Mouse (Mus musculus): ENCODE measurements around the gene Nfe2l1. TPM values are rescaled to one million over a fixed set of nuclear protein-coding genes. Genes with fewer than 3 reads are reported as not detected.
"Not testable (repeated sequence)": the region's sequence is repeated elsewhere in the genome, so short reads cannot be mapped to it uniquely, and the experiment has no call there.

Nfe2l1 gene
- total RNA-seq, 1 experiment from 2014 or later, result 50.1 TPM

DNA sequence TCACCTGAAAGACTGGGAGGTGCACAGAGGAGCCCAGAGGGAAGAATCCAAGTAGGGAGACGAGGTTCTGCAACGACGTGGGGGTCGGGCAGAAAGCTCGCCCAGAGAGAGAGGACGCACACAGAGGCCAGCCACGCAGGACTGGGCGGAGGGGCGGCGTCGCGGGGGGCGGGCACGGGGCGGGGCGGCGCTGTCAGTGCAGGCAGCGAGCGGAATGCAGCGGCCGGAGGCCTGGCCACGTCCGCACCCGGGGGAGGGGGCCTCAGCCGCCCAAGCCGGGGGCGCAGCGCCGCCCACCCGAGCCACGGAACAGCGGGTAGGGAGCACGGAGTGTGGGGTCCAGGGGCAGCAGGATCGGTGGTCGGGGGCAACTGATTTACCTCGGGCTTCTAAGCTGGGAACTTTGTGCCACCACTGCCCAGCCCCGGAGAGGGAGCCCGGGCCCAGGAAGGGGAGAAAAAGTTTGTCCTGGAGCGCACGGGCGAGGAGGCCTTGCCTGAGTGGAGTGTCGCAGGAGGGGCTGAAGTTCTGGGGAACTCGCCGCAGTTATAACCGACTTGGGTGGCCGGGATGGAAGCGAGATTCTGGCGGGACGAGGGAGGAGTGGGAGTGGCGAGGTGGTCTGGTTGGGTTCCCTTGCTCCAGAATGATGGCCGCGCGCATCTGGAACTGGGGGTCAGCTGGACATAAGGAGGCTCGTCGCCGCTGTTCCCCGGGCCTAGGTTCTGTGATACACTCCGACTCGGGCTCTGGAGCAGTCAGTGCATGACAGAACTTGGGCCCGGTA is 20.1 kb upstream of the Nfe2l1 start, which contains the start of gene Copz2:
Gene Copz2 (plus strand): TSS at position 190 of the 787 bp plus-strand sequence.
- peak in 1 of 2 experiments; percentile 42; a peak in 2 of 4 replicates for ATAC-seq (replicated peaks in 1 of 2; ENCODE audit: insufficient read depth in 1 of 2, low FRiP score in 2 of 2, low TSS enrichment in 1 of 2, low read depth in 1 of 2, poor library complexity in 2 of 2, severe bottlenecking in 2 of 2)

DNA sequence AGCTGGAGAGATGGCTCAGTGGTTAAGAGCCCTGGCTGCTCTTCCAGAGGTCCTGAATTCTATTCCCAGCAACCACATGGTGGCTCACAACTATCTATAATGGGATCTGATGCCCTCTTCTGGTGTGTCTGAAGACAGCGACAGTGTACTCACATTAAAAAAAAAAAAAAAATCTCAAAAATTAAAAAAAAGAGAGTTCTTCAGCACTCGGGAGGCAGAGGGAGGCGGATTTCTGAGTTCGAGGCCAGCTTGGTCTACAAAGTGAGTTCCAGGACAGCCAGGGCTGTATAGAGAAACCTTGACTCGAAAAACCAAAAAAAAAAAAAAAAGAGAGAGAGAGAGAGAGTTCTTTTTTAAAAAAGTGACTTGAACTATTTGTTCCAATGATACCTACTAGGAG is 19.4 kb upstream of the Nfe2l1 start:
- ATAC-seq (replicated peaks in 1 of 2; ENCODE audit: insufficient read depth in 1 of 2, low FRiP score in 2 of 2, low TSS enrichment in 1 of 2, low read depth in 1 of 2, poor library complexity in 2 of 2, severe bottlenecking in 2 of 2), result not testable (repeated sequence)

- no peak for ATAC-seq (replicated peaks in 1 of 2; ENCODE audit: insufficient read depth in 1 of 2, low FRiP score in 2 of 2, low TSS enrichment in 1 of 2, low read depth in 1 of 2, poor library complexity in 2 of 2, severe bottlenecking in 2 of 2)
These were observed 18.9 kb upstream of the Nfe2l1 start for GRCm38 (mm10) chr11:96848694-96849093.

DNA sequence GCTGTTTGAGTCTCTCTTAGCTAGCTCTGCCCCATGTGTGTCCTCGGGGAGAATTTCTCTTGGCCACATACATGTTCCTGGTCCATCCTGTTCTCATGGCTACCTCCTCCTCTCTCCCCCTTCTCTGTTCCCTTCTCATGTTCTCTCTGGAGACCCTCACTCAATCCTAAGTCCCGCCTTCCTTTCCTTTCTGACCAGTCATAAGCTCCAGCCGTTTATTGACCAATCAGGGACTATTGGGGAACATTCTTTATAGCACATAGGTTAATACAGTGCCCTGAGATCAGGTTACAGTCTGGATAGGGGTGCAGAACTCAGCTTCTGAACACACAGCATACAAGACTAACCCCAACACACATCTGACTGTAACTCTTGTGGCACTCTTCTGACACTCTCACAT is 17.5 kb upstream of the Nfe2l1 start:
- no peak for ATAC-seq (replicated peaks in 1 of 2; ENCODE audit: insufficient read depth in 1 of 2, low FRiP score in 2 of 2, low TSS enrichment in 1 of 2, low read depth in 1 of 2, poor library complexity in 2 of 2, severe bottlenecking in 2 of 2)

GRCm38 (mm10) chr11:96843627-96844026 is 13.9 kb upstream of the Nfe2l1 start:
- no peak for ATAC-seq (replicated peaks in 1 of 2; ENCODE audit: insufficient read depth in 1 of 2, low FRiP score in 2 of 2, low TSS enrichment in 1 of 2, low read depth in 1 of 2, poor library complexity in 2 of 2, severe bottlenecking in 2 of 2)

DNA sequence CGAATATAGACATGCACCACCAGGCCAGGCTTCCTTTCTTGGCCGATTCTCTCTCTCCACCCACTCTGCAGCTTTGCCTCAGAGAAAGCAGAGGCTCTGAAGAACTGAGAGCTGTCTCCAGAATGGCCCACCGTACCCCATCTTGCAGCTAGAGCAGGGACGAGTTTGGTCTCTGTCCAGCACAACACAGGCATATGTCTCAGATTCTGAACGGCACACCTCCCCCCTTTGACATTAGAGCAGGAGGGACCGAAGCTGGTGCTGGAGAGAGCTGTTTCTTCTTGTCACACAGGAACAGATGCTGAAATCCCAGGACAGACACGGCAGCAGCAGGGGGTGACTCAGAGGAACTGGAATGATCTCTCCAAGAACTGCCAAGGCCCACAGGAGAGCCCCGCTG is 10.5 kb upstream of the Nfe2l1 start:
- no peak for ATAC-seq (replicated peaks in 1 of 2; ENCODE audit: insufficient read depth in 1 of 2, low FRiP score in 2 of 2, low TSS enrichment in 1 of 2, low read depth in 1 of 2, poor library complexity in 2 of 2, severe bottlenecking in 2 of 2)

GRCm38 (mm10) chr11:96839877-96840276 is 10.1 kb upstream of the Nfe2l1 start:
- ATAC-seq (replicated peaks in 1 of 2; ENCODE audit: insufficient read depth in 1 of 2, low FRiP score in 2 of 2, low TSS enrichment in 1 of 2, low read depth in 1 of 2, poor library complexity in 2 of 2, severe bottlenecking in 2 of 2), result no peak

GRCm38 (mm10) chr11:96839428-96839827 is 9.7 kb upstream of the Nfe2l1 start:
- no peak for ATAC-seq (replicated peaks in 1 of 2; ENCODE audit: insufficient read depth in 1 of 2, low FRiP score in 2 of 2, low TSS enrichment in 1 of 2, low read depth in 1 of 2, poor library complexity in 2 of 2, severe bottlenecking in 2 of 2)

DNA sequence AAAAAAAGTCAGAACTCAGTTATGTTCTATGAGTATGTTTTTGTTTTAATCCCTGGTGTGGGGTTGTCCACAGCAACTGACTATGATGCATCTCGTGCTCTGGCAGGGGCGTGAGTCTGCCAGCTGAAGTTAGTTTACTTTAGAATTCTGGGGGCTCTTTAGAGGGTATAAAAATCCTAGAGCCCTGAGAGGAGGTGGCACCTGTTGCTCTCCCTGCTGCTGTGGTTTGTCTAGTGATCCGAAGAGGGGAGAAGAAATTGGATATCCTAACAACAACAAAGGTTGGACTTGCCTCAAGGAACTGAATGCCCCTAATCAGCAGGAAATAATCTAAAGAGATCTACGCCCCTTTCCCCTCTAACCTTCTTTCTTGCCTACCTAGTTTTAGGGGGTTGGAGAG is 8.6 kb upstream of the Nfe2l1 start:
- ATAC-seq (replicated peaks in 1 of 2; ENCODE audit: insufficient read depth in 1 of 2, low FRiP score in 2 of 2, low TSS enrichment in 1 of 2, low read depth in 1 of 2, poor library complexity in 2 of 2, severe bottlenecking in 2 of 2), result no peak

- ATAC-seq (replicated peaks in 1 of 2; ENCODE audit: insufficient read depth in 1 of 2, low FRiP score in 2 of 2, low TSS enrichment in 1 of 2, low read depth in 1 of 2, poor library complexity in 2 of 2, severe bottlenecking in 2 of 2), result peak; percentile 42 to 69; a peak in 1 of 4 replicates
These were observed 7.5 kb upstream of the Nfe2l1 start for GRCm38 (mm10) chr11:96837298-96837697.

GRCm38 (mm10) chr11:96834127-96834526 is 4.4 kb upstream of the Nfe2l1 start:
- ATAC-seq (replicated peaks in 1 of 2; ENCODE audit: insufficient read depth in 1 of 2, low FRiP score in 2 of 2, low TSS enrichment in 1 of 2, low read depth in 1 of 2, poor library complexity in 2 of 2, severe bottlenecking in 2 of 2), result no peak

DNA sequence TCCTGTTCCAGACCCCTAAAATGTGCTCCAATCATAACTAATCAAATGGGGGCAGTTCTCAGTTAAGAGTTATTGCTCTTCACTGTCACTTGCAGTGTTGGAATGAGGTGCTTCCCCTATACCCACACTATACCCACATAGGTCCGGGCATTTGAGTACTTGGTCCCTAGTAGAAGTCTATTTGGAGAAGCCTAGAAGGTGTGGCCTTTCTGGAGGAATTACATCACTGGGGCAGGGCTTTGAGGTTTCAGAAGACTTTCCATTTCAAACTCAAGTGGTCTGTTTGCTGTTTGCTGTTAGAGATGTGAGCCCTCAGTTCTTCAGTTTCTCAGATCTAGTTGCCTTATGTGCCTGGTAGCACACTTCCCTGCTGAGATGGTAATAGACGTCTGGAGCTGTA is 3.2 kb upstream of the Nfe2l1 start:
- ATAC-seq (replicated peaks in 1 of 2; ENCODE audit: insufficient read depth in 1 of 2, low FRiP score in 2 of 2, low TSS enrichment in 1 of 2, low read depth in 1 of 2, poor library complexity in 2 of 2, severe bottlenecking in 2 of 2), result no peak

GRCm38 (mm10) chr11:96832541-96832940 is 2.8 kb upstream of the Nfe2l1 start:
- no peak for ATAC-seq (replicated peaks in 1 of 2; ENCODE audit: insufficient read depth in 1 of 2, low FRiP score in 2 of 2, low TSS enrichment in 1 of 2, low read depth in 1 of 2, poor library complexity in 2 of 2, severe bottlenecking in 2 of 2)

DNA sequence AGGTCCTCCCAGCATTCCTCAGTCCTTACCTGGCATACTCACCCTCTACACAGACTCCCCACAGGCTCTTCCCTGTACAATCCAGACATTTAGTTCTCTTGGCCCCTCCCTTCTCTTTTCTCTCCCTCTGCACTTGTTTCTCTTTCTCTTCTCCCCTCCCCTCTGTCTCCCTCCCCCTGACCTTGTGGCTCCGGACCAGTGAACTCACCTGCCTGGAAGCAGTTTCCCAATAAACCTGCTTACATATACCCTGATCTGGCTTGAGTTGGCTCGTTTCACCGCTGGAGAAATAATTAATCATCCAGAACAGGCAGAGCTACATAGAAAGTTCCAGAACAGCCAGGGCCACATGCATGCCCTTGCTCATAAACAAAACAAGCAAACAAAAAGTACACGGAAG is 1.7 kb upstream of the Nfe2l1 start:
- ATAC-seq (replicated peaks in 1 of 2; ENCODE audit: insufficient read depth in 1 of 2, low FRiP score in 2 of 2, low TSS enrichment in 1 of 2, low read depth in 1 of 2, poor library complexity in 2 of 2, severe bottlenecking in 2 of 2), result no peak

- ATAC-seq (replicated peaks in 1 of 2; ENCODE audit: insufficient read depth in 1 of 2, low FRiP score in 2 of 2, low TSS enrichment in 1 of 2, low read depth in 1 of 2, poor library complexity in 2 of 2, severe bottlenecking in 2 of 2), result no peak
These were observed 910 bp upstream of the Nfe2l1 start for GRCm38 (mm10) chr11:96830539-96831216.

- peak; percentile 44 to 64 for ATAC-seq (replicated peaks in 1 of 2; ENCODE audit: insufficient read depth in 1 of 2, low FRiP score in 2 of 2, low TSS enrichment in 1 of 2, low read depth in 1 of 2, poor library complexity in 2 of 2, severe bottlenecking in 2 of 2)
These were observed 360 bp downstream of the Nfe2l1 start for GRCm38 (mm10) chr11:96829403-96829812.

GRCm38 (mm10) chr11:96828881-96829280 is 887 bp downstream of the Nfe2l1 start:
- no peak for ATAC-seq (replicated peaks in 1 of 2; ENCODE audit: insufficient read depth in 1 of 2, low FRiP score in 2 of 2, low TSS enrichment in 1 of 2, low read depth in 1 of 2, poor library complexity in 2 of 2, severe bottlenecking in 2 of 2)

- no peak for ATAC-seq (replicated peaks in 1 of 2; ENCODE audit: insufficient read depth in 1 of 2, low FRiP score in 2 of 2, low TSS enrichment in 1 of 2, low read depth in 1 of 2, poor library complexity in 2 of 2, severe bottlenecking in 2 of 2)
These were observed 1.9 kb downstream of the Nfe2l1 start for GRCm38 (mm10) chr11:96827917-96828316.
